Mouse (Mus musculus): ENCODE results near the gene Tra2a.

GRCm38 (mm10) chr6:49282122-49282521 lies 18.3 kb upstream of the Tra2a start:
- TF ChIP-seq CTCF (IDR thresholded peaks at IDR 0.05; ENCODE audit: borderline replicate concordance, insufficient read depth, low read depth, low read length) (no peak), POLR2A (IDR thresholded peaks at IDR 0.05; ENCODE audit: borderline replicate concordance, insufficient read depth, low read length) (no peak)

All from cerebellum, adult 2 months (tissue).